Mouse (Mus musculus): ENCODE data around the gene Adgra1. TPM values are rescaled to one million over a fixed set of nuclear protein-coding genes. Genes with fewer than 3 reads are reported as not detected.

The Adgra1 gene
- total and polyA plus RNA-seq, 2 experiments from 2014 or later: 17.1 to 39.3 TPM

DNA sequence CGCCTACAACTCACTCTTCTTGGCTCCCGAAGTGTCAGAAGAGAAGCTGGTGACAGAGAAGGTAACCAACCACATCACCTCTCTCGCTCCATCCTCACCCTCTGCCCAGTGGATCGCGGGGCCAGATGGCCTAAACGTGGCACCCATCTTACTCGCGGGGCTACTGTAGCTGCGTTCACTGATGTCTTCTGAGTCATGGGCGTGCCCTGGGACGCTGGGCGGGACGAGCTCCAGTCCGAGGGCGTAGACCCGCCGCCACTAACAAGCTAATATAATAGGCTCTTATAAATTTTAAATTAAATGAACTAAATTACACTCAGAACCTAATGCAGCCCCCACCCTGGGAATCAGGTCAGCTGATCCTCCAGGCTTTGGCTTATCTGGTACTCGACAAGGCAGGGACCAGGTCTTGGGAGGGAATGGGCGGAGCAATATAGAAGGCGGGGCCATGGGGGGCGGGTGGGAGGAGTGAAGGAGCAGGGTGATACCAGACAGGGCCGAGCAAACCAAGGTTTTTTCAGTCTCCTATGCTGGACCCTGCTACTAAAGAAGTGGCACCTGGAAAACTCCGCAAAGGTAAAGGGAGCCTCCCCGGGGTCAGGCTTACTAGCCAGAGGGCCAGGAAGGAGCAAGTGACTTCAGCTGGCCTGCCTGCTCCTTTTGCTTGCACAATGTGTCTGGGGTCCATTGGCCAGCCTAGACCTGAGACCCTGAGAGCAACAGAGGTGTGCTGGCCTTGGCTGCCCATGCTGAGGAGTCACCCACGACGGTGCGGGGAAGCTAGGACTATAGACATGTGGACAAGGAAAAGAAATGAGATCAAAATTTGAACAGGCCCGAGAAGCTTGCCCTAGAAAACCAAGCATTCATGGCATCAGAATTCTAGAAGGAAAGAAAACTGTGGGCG is 80.4 kb downstream of the Adgra1 start:
- peaks cover 16% of the 10 kb centered on the region for H3K4me1 ChIP-seq (ENCODE audit: insufficient read depth)
- peaks cover 19% of the 10 kb centered on the region for H3K27me3 ChIP-seq (ENCODE audit: insufficient read depth, low read length)
- no peaks in the 10 kb centered on the region for H3K36me3 ChIP-seq (ENCODE audit: insufficient read depth)
- H3K9me3 ChIP-seq (ENCODE audit: low read length): no peaks in the 10 kb centered on the region
- ATAC-seq (no peak), DNase-seq (no peak)
- no peak overlapping the region for H3K9ac ChIP-seq
- H3K27ac ChIP-seq (ENCODE audit: low read depth, low read length): no peak overlapping the region
- H3K4me2 ChIP-seq (ENCODE audit: low read depth): peak overlapping the region; percentile 35
- 0 out of 2 replicates have a peak overlapping the region, but pooled peaks have one; percentile 16 for H3K4me3 ChIP-seq (ENCODE audit: low read depth, low read length)
- WGBS: 13% methylated on average over 29 of the region's 29 CpGs
- no peak for TF ChIP-seq CTCF (IDR thresholded peaks at IDR 0.05; ENCODE audit: low read depth)

DNA sequence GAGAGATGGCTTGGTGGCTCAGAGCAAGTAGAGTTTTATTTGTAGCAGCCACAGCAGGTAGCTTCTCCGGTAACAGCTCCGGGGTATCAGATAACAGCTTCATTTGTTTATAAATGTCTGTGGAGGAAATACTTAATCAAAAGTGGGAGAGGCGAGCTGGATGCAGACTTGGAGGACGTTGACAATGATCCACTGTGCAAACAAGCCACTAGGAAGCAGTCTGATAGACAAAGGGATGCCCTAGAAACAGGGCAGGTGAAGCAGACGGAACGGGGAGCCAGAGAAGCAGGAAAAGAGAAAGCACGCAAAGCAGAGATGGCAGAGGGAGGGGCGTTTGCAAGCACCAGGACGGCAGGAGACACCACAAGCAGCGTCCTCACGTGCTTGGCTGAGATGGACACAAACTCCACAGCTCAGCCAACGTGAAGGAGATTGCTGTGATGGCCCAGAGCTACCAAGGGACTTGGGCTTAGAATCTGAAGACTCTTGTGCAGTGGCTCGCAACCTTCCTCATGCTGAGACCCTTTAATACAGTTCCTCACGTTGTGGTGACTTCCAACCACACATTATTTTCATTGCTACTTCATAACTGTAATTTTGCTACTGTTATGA is 81.8 kb downstream of the Adgra1 start:
- Histone ChIP-seq H3K27me3 (ENCODE audit: insufficient read depth, low read length) (peaks cover 19% of the 10 kb centered on the region), H3K4me3 (ENCODE audit: low read depth, low read length) (no peak overlapping the region), H3K9me3 (ENCODE audit: low read length) (no peaks in the 10 kb centered on the region), H3K27ac (ENCODE audit: low read depth, low read length) (no peak overlapping the region), H3K4me2 (ENCODE audit: low read depth) (no peak overlapping the region), H3K9ac (no peak overlapping the region), H3K36me3 (ENCODE audit: insufficient read depth) (0 out of 2 replicates have a peak, but pooled peaks cover 4% of the 10 kb centered on the region), H3K4me1 (ENCODE audit: insufficient read depth) (0 out of 2 replicates have a peak, but pooled peaks cover 6% of the 10 kb centered on the region)
- ATAC-seq (no peak; the same call in 1 of the 2 replicates), DNase-seq (no peak)
- 6% methylated on average over 14 of the region's 14 CpGs for WGBS
- TF ChIP-seq CTCF (IDR thresholded peaks at IDR 0.05; ENCODE audit: low read depth): no peak

DNA sequence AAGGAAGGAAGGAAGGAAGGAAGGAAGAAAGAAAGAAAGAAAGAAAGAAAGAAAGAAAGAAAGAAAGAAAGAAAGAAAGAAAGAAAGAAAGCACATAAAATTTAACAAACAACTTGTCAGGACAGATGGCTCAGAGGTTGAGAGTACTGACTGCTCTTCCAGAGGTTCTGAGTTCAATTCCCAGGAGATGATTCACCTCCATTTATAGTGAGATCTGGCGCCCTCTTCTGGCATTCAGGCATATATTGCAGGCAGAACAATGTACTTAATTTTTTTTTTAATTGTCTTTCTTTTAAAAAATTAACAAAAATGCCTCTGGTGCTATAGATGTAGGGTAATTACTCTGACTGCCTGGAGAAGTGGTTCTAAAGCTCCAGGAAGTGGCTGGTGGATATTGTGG is 82.4 kb downstream of the Adgra1 start:
- Histone ChIP-seq H3K9me3 (ENCODE audit: low read length) (no peaks in the 10 kb centered on the region), H3K36me3 (ENCODE audit: insufficient read depth) (0 out of 2 replicates have a peak, but pooled peaks cover 4% of the 10 kb centered on the region), H3K9ac (no peak overlapping the region), H3K27ac (ENCODE audit: low read depth, low read length) (no peak overlapping the region), H3K4me1 (ENCODE audit: insufficient read depth) (0 out of 2 replicates have a peak, but pooled peaks cover 6% of the 10 kb centered on the region), H3K4me3 (ENCODE audit: low read depth, low read length) (no peak overlapping the region), H3K27me3 (ENCODE audit: insufficient read depth, low read length) (peaks cover 19% of the 10 kb centered on the region), H3K4me2 (ENCODE audit: low read depth) (no peak overlapping the region)
- peak; percentile 50 for TF ChIP-seq CTCF (IDR thresholded peaks at IDR 0.05; ENCODE audit: low read depth)
- DNase-seq: no peak
- 0% methylated on average over 1 of the region's 1 CpGs for WGBS
- no peak for ATAC-seq

DNA sequence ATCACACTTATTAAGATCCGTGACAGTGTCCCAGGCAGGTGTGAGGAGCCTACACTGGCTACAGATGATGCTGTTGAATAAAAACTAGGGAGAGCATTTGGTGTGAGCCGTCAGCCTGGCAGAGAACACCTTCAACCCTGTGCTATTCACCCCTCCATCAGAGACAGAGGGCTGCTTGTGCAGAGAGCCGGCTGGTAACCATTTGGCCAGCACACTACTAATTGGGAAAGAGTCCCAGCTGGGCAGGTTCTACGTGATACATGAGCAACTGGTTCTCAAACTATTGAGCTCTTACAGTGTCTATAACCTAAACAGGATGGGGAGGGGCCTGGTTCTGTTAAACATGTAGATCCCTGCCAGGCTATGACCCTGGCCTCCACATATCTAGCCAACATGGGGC is 84.3 kb downstream of the Adgra1 start:
- Histone ChIP-seq H3K4me2 (ENCODE audit: low read depth) (no peak overlapping the region), H3K9me3 (ENCODE audit: low read length) (no peaks in the 10 kb centered on the region), H3K27ac (ENCODE audit: low read depth, low read length) (no peak overlapping the region), H3K36me3 (ENCODE audit: insufficient read depth) (0 out of 2 replicates have a peak, but pooled peaks cover 12% of the 10 kb centered on the region), H3K27me3 (ENCODE audit: insufficient read depth, low read length) (peaks cover 19% of the 10 kb centered on the region), H3K4me1 (ENCODE audit: insufficient read depth) (0 out of 2 replicates have a peak, but pooled peaks cover 6% of the 10 kb centered on the region), H3K9ac (no peak overlapping the region), H3K4me3 (ENCODE audit: low read depth, low read length) (no peak overlapping the region)
- ATAC-seq: no peak
- no peak for DNase-seq
- no peak for TF ChIP-seq CTCF (IDR thresholded peaks at IDR 0.05; ENCODE audit: low read depth)
- WGBS: 54% methylated on average over 4 of the region's 4 CpGs

Other genes starting within 250 kb of the Adgra1 start
- 2.5 and 4.5 TPM in 2 replicates for gene Cfap46, start 150.4 kb upstream of the Adgra1 start, total RNA-seq (2014; rRNA removed)
- gene Cfap46, start 150.4 kb upstream of the Adgra1 start, polyA plus RNA-seq (2015; fragmentation: Nextera tagmentation; extraction: Ambion mirVana): 1.7 and 3.1 TPM in 2 replicates
- 28.9 and 48.4 TPM in 2 replicates for gene Kndc1, start 60.5 kb downstream of the Adgra1 start, total RNA-seq (2014; rRNA removed)
- 7.1 and 10.0 TPM in 2 replicates for gene Kndc1, start 60.5 kb downstream of the Adgra1 start, polyA plus RNA-seq (2015; fragmentation: Nextera tagmentation; extraction: Ambion mirVana)
- gene Utf1, start 109.6 kb downstream of the Adgra1 start, total RNA-seq (2014; rRNA removed): not detected in 2 replicates
- not detected in 2 replicates for gene Utf1, start 109.6 kb downstream of the Adgra1 start, polyA plus RNA-seq (2015; fragmentation: Nextera tagmentation; extraction: Ambion mirVana)
- 1.6 and 2.7 TPM in 2 replicates for gene 6430531B16Rik, start 144.6 kb downstream of the Adgra1 start, total RNA-seq (2014; rRNA removed)
- gene 6430531B16Rik, start 144.6 kb downstream of the Adgra1 start, polyA plus RNA-seq (2015; fragmentation: Nextera tagmentation; extraction: Ambion mirVana): 1.3 and 2.0 TPM in 2 replicates
- 2.6 and 3.4 TPM in 2 replicates for gene Adam8, start 158.4 kb downstream of the Adgra1 start, total RNA-seq (2014; rRNA removed)
- 0.47 TPM in 2 replicates for gene Adam8, start 158.4 kb downstream of the Adgra1 start, polyA plus RNA-seq (2015; fragmentation: Nextera tagmentation; extraction: Ambion mirVana)
- 49.8 and 56.1 TPM in 2 replicates for gene Zfp511, start 202.2 kb downstream of the Adgra1 start, total RNA-seq (2014; rRNA removed)
- gene Zfp511, start 202.2 kb downstream of the Adgra1 start, polyA plus RNA-seq (2015; fragmentation: Nextera tagmentation; extraction: Ambion mirVana): 66.1 and 74.3 TPM in 2 replicates
- gene Tubgcp2, start 202.5 kb downstream of the Adgra1 start, total RNA-seq (2014; rRNA removed): 67.3 and 79.8 TPM in 2 replicates
- gene Tubgcp2, start 202.5 kb downstream of the Adgra1 start, polyA plus RNA-seq (2015; fragmentation: Nextera tagmentation; extraction: Ambion mirVana): 57.8 and 68.1 TPM in 2 replicates
- 0.48 and 1.2 TPM in 2 replicates for gene Msx3, start 214.9 kb downstream of the Adgra1 start, total RNA-seq (2014; rRNA removed)
- 0.53 and 1.5 TPM in 2 replicates for gene Msx3, start 214.9 kb downstream of the Adgra1 start, polyA plus RNA-seq (2015; fragmentation: Nextera tagmentation; extraction: Ambion mirVana)
- gene Caly, start 248.4 kb downstream of the Adgra1 start, total RNA-seq (2014; rRNA removed): 259 and 284 TPM in 2 replicates
- 348 and 396 TPM in 2 replicates for gene Caly, start 248.4 kb downstream of the Adgra1 start, polyA plus RNA-seq (2015; fragmentation: Nextera tagmentation; extraction: Ambion mirVana)